Mouse (Mus musculus) embryonic facial prominence, embryonic 14.5 days (tissue): ENCODE results near the gene Gprc5b. TPM values are rescaled to one million over a fixed set of nuclear protein-coding genes. Genes with fewer than 3 reads are reported as not detected.
A peak's percentile ranks its signal among the peaks of the same experiment; 100 is the strongest.

Experiments used
- ATAC-seq: fragments of 200-750 bp; cut with Nextera tagmentation; 2 replicates; pipeline ENCODE4 v1.8.0; 2017; ENCODE audit warnings: low read depth, moderate number of reproducible peaks, moderate TSS enrichment
- DNase-seq: peaks from one replicate; pipeline ENCODE4 v3.0.0-alpha.2; 2015; ENCODE audit warnings: low spot score
- H3K27ac ChIP-seq: fragments of 300-500 bp; sonication (generic); replicated peaks from 2 replicates; pipeline ENCODE4 v1.5.1; 2014; ENCODE audit warnings: low read depth, mild to moderate bottlenecking, low read length, moderate library complexity
- H3K27me3 ChIP-seq: fragments of 300-500 bp; sonication (generic); replicated peaks from 2 replicates; pipeline ENCODE4 v1.6.1; 2014; ENCODE audit warnings: low read length; ENCODE audit not compliant: control insufficient read depth, insufficient read depth
- H3K36me3 ChIP-seq: fragments of 300-500 bp; sonication (generic); 2 replicates; pipeline ENCODE4 v1.6.1; 2014; ENCODE audit warnings: low read length, mixed read lengths; ENCODE audit not compliant: control insufficient read depth, insufficient read depth
- H3K4me1 ChIP-seq: fragments of 300-500 bp; sonication (generic); 2 replicates; pipeline ENCODE4 v1.6.1; 2014; ENCODE audit warnings: antibody characterized with exemption, low read length; ENCODE audit not compliant: control insufficient read depth, insufficient read depth
- H3K4me2 ChIP-seq: fragments of 300-500 bp; sonication (generic); 2 replicates; pipeline ENCODE4 v1.6.1; 2014; ENCODE audit warnings: low read depth, mild to moderate bottlenecking, low read length, moderate library complexity, mixed read lengths
- H3K4me3 ChIP-seq: fragments of 300-500 bp; sonication (generic); 2 replicates; pipeline ENCODE4 v1.5.1; 2014; ENCODE audit warnings: low read depth, mild to moderate bottlenecking, low read length
- H3K9ac ChIP-seq: fragments of 300-500 bp; sonication (generic); 2 replicates; pipeline ENCODE4 v1.6.1; 2014; ENCODE audit warnings: low read depth, mild to moderate bottlenecking, low read length, moderate library complexity, mixed read lengths
- H3K9me3 ChIP-seq: fragments of 300-500 bp; sonication (generic); 2 replicates; pipeline ENCODE4 v1.6.1; 2016; ENCODE audit warnings: low read length; ENCODE audit not compliant: control insufficient read depth
- WGBS: fragments of 180-500 bp; shearing (Covaris S2); extraction: QIAGEN DNeasy Blood & Tissue Kit; methylation state at CpG from one replicate; pipeline ENCODE4 v1.1.7; 2014; 5-methylcytosine and 5-hydroxymethylcytosine counted together
- polyA plus RNA-seq: library from polyadenylated mRNA; unstranded; fragments of >200 nt; fragmentation: Nextera tagmentation; extraction: Ambion mirVana; gene quantifications from 2 replicates; pipeline ENCODE4 v1.2.1, GENCODE M21; 2014

Gprc5b gene
- 17.0 and 17.7 TPM in 2 replicates for polyA plus RNA-seq

DNA sequence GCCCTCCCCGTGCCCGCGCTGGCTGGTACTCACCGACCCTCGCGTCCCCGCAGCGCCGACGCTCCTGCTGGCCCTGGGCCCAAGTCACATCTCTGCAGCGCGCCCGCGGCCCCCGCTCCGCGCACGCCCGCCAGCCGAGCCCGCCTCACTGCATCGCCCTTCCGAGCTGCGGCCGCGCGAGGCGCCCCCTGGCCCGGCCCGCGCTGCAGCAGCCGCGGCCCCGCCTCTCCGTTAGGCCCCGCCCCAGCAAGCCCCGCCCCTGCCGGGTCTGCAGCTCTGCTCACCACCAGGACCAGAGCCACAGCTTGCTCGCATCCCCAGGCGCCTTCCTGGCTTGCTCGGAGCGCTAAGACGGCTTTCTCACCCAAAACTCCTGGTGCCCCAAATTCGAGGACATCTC, at the start of gene Gprc5b:
Gene Gprc5b, minus strand, starts transcription at position 205 of the 400 bp plus-strand sequence.
- H3K27me3 ChIP-seq: no peaks in the 10 kb centered on the region
- H3K4me1 ChIP-seq: peaks cover 25% of the 10 kb centered on the region
- H3K9me3 ChIP-seq: no peaks in the 10 kb centered on the region
- ATAC-seq (peak; percentile 94), DNase-seq (peak; percentile 94)
- H3K4me3 ChIP-seq: peak within 1 kb of the TSS; percentile 74
- H3K27ac ChIP-seq: peak within 1 kb of the TSS; percentile 19
- H3K9ac ChIP-seq: peak within 1 kb of the TSS; percentile 80
- WGBS: 2% methylated on average over 18 of the region's 44 CpGs
- H3K4me2 ChIP-seq: peak within 1 kb of the TSS; percentile 93
- H3K36me3 ChIP-seq: no peaks in the 10 kb centered on the region

DNA sequence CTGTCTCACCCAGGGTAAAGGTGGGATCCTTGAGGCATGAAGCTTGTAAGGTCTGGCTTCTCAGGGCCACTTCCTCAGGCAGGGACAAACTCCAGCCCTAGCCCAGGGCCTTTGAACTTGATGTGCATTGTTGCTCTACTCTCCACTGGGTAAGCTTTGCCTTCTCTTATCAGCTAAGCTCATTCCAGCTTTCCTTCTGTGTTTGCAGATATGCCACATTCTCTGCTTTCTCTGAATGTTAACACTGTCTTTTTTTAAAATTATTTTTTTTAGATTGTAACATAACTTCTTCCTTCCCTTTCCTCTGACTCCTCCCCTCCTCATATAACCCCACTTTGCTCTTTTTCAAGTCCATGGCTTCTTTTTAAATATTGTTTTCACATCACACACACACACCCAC, 46.5 kb upstream of the Gprc5b start:
- no peak overlapping the region for H3K27ac ChIP-seq
- H3K4me3 ChIP-seq: no peak overlapping the region
- DNase-seq: no peak
- no peak overlapping the region for H3K4me2 ChIP-seq
- H3K4me1 ChIP-seq: no peaks in the 10 kb centered on the region
- peaks cover 4% of the 10 kb centered on the region; the same call in 1 of the 2 replicates for H3K9me3 ChIP-seq
- no peak for ATAC-seq
- no peaks in the 10 kb centered on the region for H3K36me3 ChIP-seq
- H3K9ac ChIP-seq: no peak overlapping the region
- H3K27me3 ChIP-seq: no peaks in the 10 kb centered on the region

DNA sequence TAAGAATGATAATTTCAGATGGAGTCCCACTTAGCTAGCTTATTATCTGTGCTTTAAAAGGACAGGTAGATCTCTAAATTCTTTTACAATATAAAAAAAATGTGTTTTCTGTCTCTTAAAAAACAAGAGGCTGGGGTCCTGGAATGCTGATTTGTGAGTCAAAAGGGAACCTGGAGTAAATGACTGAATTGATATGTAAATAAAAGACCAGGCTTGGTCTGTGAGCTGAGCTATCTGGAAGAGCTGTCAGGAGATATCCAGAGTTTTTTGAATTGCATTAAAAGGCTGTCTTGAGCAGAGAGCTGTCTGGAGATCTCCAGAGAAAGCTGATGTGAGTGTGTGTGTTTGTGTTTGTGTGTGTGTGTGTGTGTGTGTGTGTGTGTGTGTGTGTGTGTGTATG, 42.6 kb upstream of the Gprc5b start:
- Histone ChIP-seq H3K4me3 (no peak overlapping the region), H3K36me3 (no peaks in the 10 kb centered on the region), H3K4me2 (no peak overlapping the region), H3K27me3 (no peaks in the 10 kb centered on the region), H3K9ac (no peak overlapping the region), H3K4me1 (no peaks in the 10 kb centered on the region), H3K27ac (no peak overlapping the region), H3K9me3 (peaks cover 5% of the 10 kb centered on the region; the same call in 1 of the 2 replicates)
- DNase-seq: no peak
- no peak for ATAC-seq

DNA sequence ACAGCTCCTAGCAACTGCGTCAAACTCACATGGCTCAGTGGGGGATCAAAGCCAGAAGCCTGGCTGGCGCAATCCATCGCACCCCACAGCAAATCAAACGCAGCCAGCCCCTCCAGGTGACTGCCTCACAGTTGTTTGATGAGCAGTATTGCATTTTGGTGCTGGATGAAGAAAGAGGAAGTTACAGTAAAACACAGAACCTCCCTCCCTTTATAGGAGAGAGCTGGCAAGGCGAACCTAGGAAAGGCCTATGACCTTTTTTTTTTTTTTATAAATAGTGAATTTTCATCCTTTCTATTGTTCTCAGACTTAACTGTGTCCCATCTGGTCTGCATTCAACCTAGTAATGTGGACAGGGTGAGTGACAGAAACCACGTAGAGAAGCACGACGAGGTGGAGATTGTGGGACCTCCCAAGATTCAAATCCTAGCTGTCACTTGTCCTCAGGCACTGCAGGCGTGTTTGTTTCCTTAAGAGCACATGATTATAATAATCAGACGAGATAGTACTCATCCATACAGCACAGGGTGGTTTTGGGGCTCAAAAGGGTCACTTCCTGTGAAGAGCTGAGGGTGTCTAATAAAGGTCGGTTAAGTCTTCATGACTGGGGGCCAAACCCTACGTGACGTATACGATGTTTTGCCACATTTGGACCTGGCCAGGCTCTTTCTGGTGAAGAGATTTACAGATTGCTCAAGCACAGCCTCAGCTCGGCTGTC, 39.4 kb upstream of the Gprc5b start:
- ATAC-seq: no peak

DNA sequence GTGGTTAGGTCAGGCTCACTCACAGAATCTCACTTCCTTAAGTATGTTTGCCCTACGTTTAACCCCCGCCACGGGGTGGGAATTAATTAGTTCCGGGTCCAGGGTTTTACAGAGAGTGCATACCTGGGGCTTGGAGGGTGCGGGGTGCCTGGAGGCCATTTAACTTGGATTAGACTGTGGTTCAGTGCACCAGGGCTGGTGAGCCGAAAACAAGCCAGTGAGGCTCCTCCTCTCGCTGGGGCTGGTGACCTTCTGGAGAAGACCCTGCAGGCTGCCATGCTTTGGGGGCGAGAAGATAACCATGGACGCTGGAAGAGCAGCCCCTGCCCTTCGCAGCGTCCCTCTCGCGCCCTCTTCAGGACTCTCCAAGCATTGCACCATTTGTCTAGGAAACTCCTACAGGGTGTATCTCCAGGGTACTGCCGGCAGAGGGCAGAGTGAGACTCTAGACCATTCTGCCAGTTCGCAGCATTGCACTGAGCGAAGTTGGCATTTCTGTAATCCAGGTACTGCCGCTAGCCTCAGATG, 28.4 kb upstream of the Gprc5b start:
- H3K27ac ChIP-seq: no peak overlapping the region

More for the DNA sequence above, 39.4 kb upstream of the Gprc5b start:
- no peak for DNase-seq
- no peak overlapping the region for H3K9ac ChIP-seq
- H3K4me1 ChIP-seq: no peaks in the 10 kb centered on the region
- no peak overlapping the region for H3K27ac ChIP-seq
- H3K27me3 ChIP-seq: no peaks in the 10 kb centered on the region
- no peaks in the 10 kb centered on the region for H3K36me3 ChIP-seq
- H3K9me3 ChIP-seq: peaks cover 5% of the 10 kb centered on the region; the same call in 1 of the 2 replicates
- no peak overlapping the region for H3K4me2 ChIP-seq
- no peak overlapping the region for H3K4me3 ChIP-seq
- WGBS: 58% methylated on average over 15 of the region's 15 CpGs

DNA sequence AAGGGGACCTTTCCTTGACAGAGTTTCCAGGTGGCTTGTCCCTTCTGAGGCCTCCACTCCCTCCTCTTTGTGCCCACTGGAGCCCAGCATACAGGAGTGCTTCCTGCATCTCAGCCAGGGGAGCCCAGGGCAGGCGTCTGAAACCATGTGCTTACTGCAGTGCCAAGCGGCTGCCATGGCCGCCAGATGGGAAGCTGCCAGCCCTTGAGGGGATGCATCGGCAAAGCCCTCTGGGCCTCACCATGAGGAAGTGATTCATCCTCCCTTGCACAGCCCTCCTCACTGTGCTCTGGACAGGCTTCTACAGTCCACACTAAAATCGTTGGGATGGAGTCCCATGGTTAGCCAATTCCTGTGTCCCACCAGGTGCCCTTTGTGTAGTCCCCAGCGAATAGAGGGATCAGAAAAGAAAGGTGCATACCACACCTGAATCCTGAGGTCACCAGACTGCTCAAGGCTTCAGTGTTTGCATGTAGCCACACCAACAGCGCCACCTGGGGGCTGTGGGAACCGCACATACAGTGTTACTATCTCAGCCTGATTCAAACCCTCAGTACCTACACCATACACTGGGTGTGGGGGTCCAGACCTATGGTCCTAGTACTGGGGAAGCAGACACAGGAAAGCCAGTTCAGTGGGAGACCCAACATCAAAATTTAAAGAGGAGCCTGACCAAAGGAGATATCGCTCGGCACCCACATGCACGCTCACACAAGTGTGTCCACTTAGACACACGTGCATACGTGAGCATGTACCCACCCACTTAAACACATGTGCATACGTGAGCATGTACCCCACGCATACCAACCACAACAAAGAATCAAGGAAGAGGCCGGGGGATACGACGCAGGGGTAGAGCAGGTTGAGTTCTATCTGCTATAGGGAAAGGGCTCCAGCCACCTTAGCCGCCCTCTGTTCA, 27.5 kb upstream of the Gprc5b start:
- Histone ChIP-seq H3K27me3 (no peaks in the 10 kb centered on the region), H3K4me1 (no peaks in the 10 kb centered on the region), H3K9me3 (no peaks in the 10 kb centered on the region), H3K4me2 (no peak overlapping the region), H3K36me3 (no peaks in the 10 kb centered on the region), H3K27ac (no peak overlapping the region), H3K9ac (no peak overlapping the region), H3K4me3 (no peak overlapping the region)
- ATAC-seq: no peak
- peak; percentile 16 for DNase-seq
- WGBS: 78% methylated on average over 19 of the region's 19 CpGs

More for the DNA sequence above, 28.4 kb upstream of the Gprc5b start:
- DNase-seq: peak; percentile 26
- Histone ChIP-seq H3K9me3 (no peaks in the 10 kb centered on the region), H3K4me2 (no peak overlapping the region), H3K9ac (no peak overlapping the region), H3K4me3 (no peak overlapping the region), H3K4me1 (no peaks in the 10 kb centered on the region), H3K36me3 (no peaks in the 10 kb centered on the region), H3K27me3 (no peaks in the 10 kb centered on the region)
- 25% methylated on average over 17 of the region's 17 CpGs for WGBS
- no peak for ATAC-seq

DNA sequence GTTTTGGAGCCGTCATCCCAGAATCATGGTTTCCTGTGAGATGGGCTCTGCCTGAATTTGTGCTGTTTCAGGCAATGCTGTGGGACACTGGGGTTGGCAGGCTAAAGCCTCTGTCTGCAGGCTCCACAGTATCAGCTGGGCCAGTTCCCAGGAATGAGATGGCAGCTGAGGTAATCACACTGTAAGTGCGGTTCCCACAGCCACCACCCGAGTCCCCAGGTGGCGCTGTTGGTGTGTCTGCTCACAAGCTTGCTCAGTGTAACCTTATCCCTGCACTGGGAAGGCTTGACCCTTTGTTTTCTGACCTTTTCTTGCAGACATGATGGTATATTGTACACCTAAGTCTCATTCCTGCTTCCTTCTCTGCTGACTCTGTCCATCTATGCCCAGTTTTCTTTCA, 24.5 kb upstream of the Gprc5b start:
- Histone ChIP-seq H3K36me3 (no peaks in the 10 kb centered on the region), H3K4me1 (no peaks in the 10 kb centered on the region), H3K4me3 (no peak overlapping the region), H3K9me3 (no peaks in the 10 kb centered on the region), H3K4me2 (no peak overlapping the region), H3K27me3 (no peaks in the 10 kb centered on the region), H3K9ac (no peak overlapping the region), H3K27ac (no peak overlapping the region)
- ATAC-seq (peak; percentile 69; the same call in 1 of the 2 replicates), DNase-seq (peak; percentile 60)
- 17% methylated on average over 4 of the region's 4 CpGs for WGBS

DNA sequence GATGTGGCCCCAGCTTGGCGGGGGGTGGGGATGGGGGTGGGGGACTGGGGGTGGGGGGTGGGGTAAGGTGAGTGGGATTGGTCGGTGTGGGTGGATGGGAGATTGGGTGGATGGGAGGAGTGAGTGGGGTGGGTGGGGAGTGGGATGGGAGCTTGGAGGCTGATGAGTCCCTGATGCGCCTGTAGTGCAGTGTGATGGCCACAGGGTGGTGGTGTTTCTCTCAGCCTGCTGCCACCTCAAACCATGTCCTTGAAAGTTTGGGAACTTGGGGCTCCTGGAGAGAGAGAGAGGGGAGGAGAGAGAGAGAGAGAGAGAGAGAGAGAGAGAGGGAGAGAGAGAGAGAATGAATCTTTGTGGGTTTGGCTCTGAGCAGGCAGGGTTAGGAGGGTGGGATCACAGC, 20.7 kb upstream of the Gprc5b start:
- H3K9me3 ChIP-seq: no peaks in the 10 kb centered on the region
- no peak overlapping the region for H3K4me2 ChIP-seq
- H3K27me3 ChIP-seq: no peaks in the 10 kb centered on the region
- no peak for DNase-seq
- WGBS: 0% methylated on average over 3 of the region's 3 CpGs
- H3K9ac ChIP-seq: no peak overlapping the region
- no peak overlapping the region for H3K4me3 ChIP-seq
- H3K36me3 ChIP-seq: no peaks in the 10 kb centered on the region
- no peak overlapping the region for H3K27ac ChIP-seq
- no peaks in the 10 kb centered on the region for H3K4me1 ChIP-seq
- ATAC-seq: no peak
